Mouse (Mus musculus): ENCODE measurements at regions not wholly inside any gene's neighbourhood (a gene's known extent, or its start where the extent isn't known, plus 50 kb on each side); places are given as distances from the start of the nearest gene placed in this dataset.
A peak's percentile ranks its signal among the peaks of the same experiment; 100 is the strongest.

- DNase-seq (ENCODE audit: low read depth), result no peak
These were observed 212.9 kb upstream of the Akirin2 start for GRCm38 (mm10) chr4:34337852-34338251.

GRCm38 (mm10) chr4:34340057-34340456 is 210.7 kb upstream of the Akirin2 start:
- DNase-seq (ENCODE audit: low read depth), result no peak

- no peak for DNase-seq (ENCODE audit: low read depth)
These were observed 179.3 kb upstream of the Akirin2 start for GRCm38 (mm10) chr4:34371281-34372032.

- DNase-seq (ENCODE audit: low read depth), result no peak
These were observed 164.3 kb upstream of the Akirin2 start for GRCm38 (mm10) chr4:34386338-34386967.

GRCm38 (mm10) chr4:34391499-34391898 is 159.2 kb upstream of the Akirin2 start:
- DNase-seq (ENCODE audit: low read depth), result peak; percentile 9

- DNase-seq (ENCODE audit: low read depth), result no peak
These were observed 147.7 kb upstream of the Akirin2 start for GRCm38 (mm10) chr4:34403061-34403460.

GRCm38 (mm10) chr4:34407181-34407580 is 143.6 kb upstream of the Akirin2 start:
- no peak for DNase-seq (ENCODE audit: low read depth)

GRCm38 (mm10) chr4:34420970-34421369 is 129.8 kb upstream of the Akirin2 start:
- no peak for DNase-seq (ENCODE audit: low read depth)

- no peak for DNase-seq (ENCODE audit: low read depth)
These were observed 126.5 kb upstream of the Akirin2 start for GRCm38 (mm10) chr4:34424131-34424646.

- DNase-seq (ENCODE audit: low read depth), result no peak
These were observed 121.7 kb upstream of the Akirin2 start for GRCm38 (mm10) chr4:34429003-34429402.

- peak; percentile 5 for DNase-seq (ENCODE audit: low read depth)
These were observed 121.1 kb upstream of the Akirin2 start for GRCm38 (mm10) chr4:34429456-34430235.

- DNase-seq (ENCODE audit: low read depth), result no peak
These were observed 113.4 kb upstream of the Akirin2 start for GRCm38 (mm10) chr4:34437316-34437715.

- no peak for DNase-seq (ENCODE audit: low read depth)
These were observed 101.2 kb upstream of the Akirin2 start for GRCm38 (mm10) chr4:34449582-34449981.

- DNase-seq (ENCODE audit: low read depth), result no peak
These were observed 88.1 kb upstream of the Akirin2 start for GRCm38 (mm10) chr4:34462591-34462990.

GRCm38 (mm10) chr4:34465845-34466244 is 84.9 kb upstream of the Akirin2 start:
- DNase-seq (ENCODE audit: low read depth), result no peak

- DNase-seq (ENCODE audit: low read depth), result no peak
These were observed 84.4 kb upstream of the Akirin2 start for GRCm38 (mm10) chr4:34466309-34466708.

- DNase-seq (ENCODE audit: low read depth), result no peak
These were observed 82.6 kb upstream of the Akirin2 start for GRCm38 (mm10) chr4:34468096-34468495.

GRCm38 (mm10) chr4:34475792-34476448 is 74.8 kb upstream of the Akirin2 start:
- DNase-seq (ENCODE audit: low read depth), result no peak

- no peak for DNase-seq (ENCODE audit: low read depth)
These were observed 66.5 kb upstream of the Akirin2 start for GRCm38 (mm10) chr4:34484273-34484672.

- no peak for DNase-seq (ENCODE audit: low read depth)
These were observed 65.2 kb upstream of the Akirin2 start for GRCm38 (mm10) chr4:34485574-34485973.

GRCm38 (mm10) chr4:34494961-34495723 is 55.6 kb upstream of the Akirin2 start:
- no peak for DNase-seq (ENCODE audit: low read depth)
